Mouse (Mus musculus): Measurements from ENCODE around the gene Slc5a12. TPM values are rescaled to one million over a fixed set of nuclear protein-coding genes. Genes with fewer than 3 reads are reported as not detected.

Slc5a12 gene
- not detected in 2 replicates for polyA plus RNA-seq (2014; fragmentation: Nextera tagmentation; extraction: Ambion mirVana)

- Histone ChIP-seq H3K27me3 (ENCODE audit: control insufficient read depth, insufficient read depth, low read length) (no peaks in the 10 kb centered on the region), H3K4me3 (ENCODE audit: low read depth, low read length) (no peak within 1 kb of the TSS), H3K36me3 (ENCODE audit: control insufficient read depth, insufficient read depth, low read length) (no peaks in the 10 kb centered on the region), H3K4me1 (ENCODE audit: control insufficient read depth, insufficient read depth, low read length) (no peaks in the 10 kb centered on the region), H3K27ac (ENCODE audit: low read depth, low read length) (no peak within 1 kb of the TSS), H3K9ac (replicated peaks; ENCODE audit: low read depth, low read length) (no peak within 1 kb of the TSS), H3K9me3 (ENCODE audit: control insufficient read depth, low read length) (no peaks in the 10 kb centered on the region), H3K4me2 (ENCODE audit: low read depth, low read length) (no peak within 1 kb of the TSS)
- ATAC-seq (ENCODE audit: low read depth): no peak
- 66% methylated on average over 2 of the region's 2 CpGs for WGBS
Observed at GRCm38 (mm10) chr2:110596932-110597331, at the start of gene Slc5a12. Gene Slc5a12, plus strand, starts transcription at chr2:110597298.

- H3K9me3 ChIP-seq (ENCODE audit: control insufficient read depth, low read length): no peaks in the 10 kb centered on the region
- H3K36me3 ChIP-seq (ENCODE audit: control insufficient read depth, insufficient read depth, low read length): no peaks in the 10 kb centered on the region
- H3K4me3 ChIP-seq (ENCODE audit: low read depth, low read length): no peak overlapping the region
- ATAC-seq (ENCODE audit: low read depth): no peak
- H3K4me2 ChIP-seq (ENCODE audit: low read depth, low read length): no peak overlapping the region
- H3K4me1 ChIP-seq (ENCODE audit: control insufficient read depth, insufficient read depth, low read length): no peaks in the 10 kb centered on the region
- no peak overlapping the region for H3K27ac ChIP-seq (ENCODE audit: low read depth, low read length)
- H3K9ac ChIP-seq (replicated peaks; ENCODE audit: low read depth, low read length): no peak overlapping the region
- 84% methylated on average over 1 of the region's 1 CpGs for WGBS
- no peaks in the 10 kb centered on the region for H3K27me3 ChIP-seq (ENCODE audit: control insufficient read depth, insufficient read depth, low read length)
Observed at GRCm38 (mm10) chr2:110556098-110556497, 41.0 kb upstream of the Slc5a12 start.

- ATAC-seq (ENCODE audit: low read depth): no peak
- Histone ChIP-seq H3K27me3 (ENCODE audit: control insufficient read depth, insufficient read depth, low read length) (no peaks in the 10 kb centered on the region), H3K9me3 (ENCODE audit: control insufficient read depth, low read length) (no peaks in the 10 kb centered on the region)
Observed at GRCm38 (mm10) chr2:110562621-110563020, 34.5 kb upstream of the Slc5a12 start.

GRCm38 (mm10) chr2:110564673-110565627, 32.1 kb upstream of the Slc5a12 start:
- H3K4me3 ChIP-seq (ENCODE audit: low read depth, low read length): no peak overlapping the region
- H3K4me2 ChIP-seq (ENCODE audit: low read depth, low read length): no peak overlapping the region
- H3K27ac ChIP-seq (ENCODE audit: low read depth, low read length): no peak overlapping the region
- H3K9ac ChIP-seq (replicated peaks; ENCODE audit: low read depth, low read length): no peak overlapping the region
- H3K4me1 ChIP-seq (ENCODE audit: control insufficient read depth, insufficient read depth, low read length): no peaks in the 10 kb centered on the region
- no peaks in the 10 kb centered on the region for H3K27me3 ChIP-seq (ENCODE audit: control insufficient read depth, insufficient read depth, low read length)
- H3K9me3 ChIP-seq (ENCODE audit: control insufficient read depth, low read length): no peaks in the 10 kb centered on the region
- 40% methylated on average over 5 of the region's 5 CpGs for WGBS
- no peaks in the 10 kb centered on the region for H3K36me3 ChIP-seq (ENCODE audit: control insufficient read depth, insufficient read depth, low read length)
- peak; percentile 93 for ATAC-seq (ENCODE audit: low read depth)

More at GRCm38 (mm10) chr2:110562621-110563020, 34.5 kb upstream of the Slc5a12 start:
- Histone ChIP-seq H3K36me3 (ENCODE audit: control insufficient read depth, insufficient read depth, low read length) (no peaks in the 10 kb centered on the region), H3K4me3 (ENCODE audit: low read depth, low read length) (no peak overlapping the region), H3K27ac (ENCODE audit: low read depth, low read length) (no peak overlapping the region), H3K4me2 (ENCODE audit: low read depth, low read length) (no peak overlapping the region), H3K4me1 (ENCODE audit: control insufficient read depth, insufficient read depth, low read length) (no peaks in the 10 kb centered on the region), H3K9ac (replicated peaks; ENCODE audit: low read depth, low read length) (no peak overlapping the region)
- WGBS: 68% methylated on average over 2 of the region's 2 CpGs

- Histone ChIP-seq H3K9me3 (ENCODE audit: control insufficient read depth, low read length) (no peaks in the 10 kb centered on the region), H3K27ac (ENCODE audit: low read depth, low read length) (no peak overlapping the region), H3K4me3 (ENCODE audit: low read depth, low read length) (no peak overlapping the region), H3K4me2 (ENCODE audit: low read depth, low read length) (no peak overlapping the region), H3K27me3 (ENCODE audit: control insufficient read depth, insufficient read depth, low read length) (no peaks in the 10 kb centered on the region), H3K4me1 (ENCODE audit: control insufficient read depth, insufficient read depth, low read length) (no peaks in the 10 kb centered on the region), H3K36me3 (ENCODE audit: control insufficient read depth, insufficient read depth, low read length) (no peaks in the 10 kb centered on the region), H3K9ac (replicated peaks; ENCODE audit: low read depth, low read length) (no peak overlapping the region)
- no peak for ATAC-seq (ENCODE audit: low read depth)
- 93% methylated on average over 6 of the region's 6 CpGs for WGBS
Observed at GRCm38 (mm10) chr2:110586692-110587091, 10.4 kb upstream of the Slc5a12 start.

GRCm38 (mm10) chr2:110590007-110590406, 7.1 kb upstream of the Slc5a12 start:
- Histone ChIP-seq H3K9ac (replicated peaks; ENCODE audit: low read depth, low read length) (no peak overlapping the region), H3K4me3 (ENCODE audit: low read depth, low read length) (no peak overlapping the region), H3K9me3 (ENCODE audit: control insufficient read depth, low read length) (no peaks in the 10 kb centered on the region), H3K4me2 (ENCODE audit: low read depth, low read length) (no peak overlapping the region), H3K27me3 (ENCODE audit: control insufficient read depth, insufficient read depth, low read length) (no peaks in the 10 kb centered on the region), H3K27ac (ENCODE audit: low read depth, low read length) (no peak overlapping the region), H3K4me1 (ENCODE audit: control insufficient read depth, insufficient read depth, low read length) (no peaks in the 10 kb centered on the region), H3K36me3 (ENCODE audit: control insufficient read depth, insufficient read depth, low read length) (no peaks in the 10 kb centered on the region)
- 92% methylated on average over 1 of the region's 1 CpGs for WGBS
- ATAC-seq (ENCODE audit: low read depth): no peak

- H3K36me3 ChIP-seq (ENCODE audit: control insufficient read depth, insufficient read depth, low read length): no peaks in the 10 kb centered on the region
- no peak for ATAC-seq (ENCODE audit: low read depth)
- 80% methylated on average over 3 of the region's 3 CpGs for WGBS
Observed at GRCm38 (mm10) chr2:110592276-110592675, 4.8 kb upstream of the Slc5a12 start.

GRCm38 (mm10) chr2:110644358-110644757, 47.3 kb downstream of the Slc5a12 start:
- H3K9me3 ChIP-seq (ENCODE audit: control insufficient read depth, low read length): no peaks in the 10 kb centered on the region
- no peaks in the 10 kb centered on the region for H3K4me1 ChIP-seq (ENCODE audit: control insufficient read depth, insufficient read depth, low read length)
- ATAC-seq (ENCODE audit: low read depth): no peak
- no peak overlapping the region for H3K9ac ChIP-seq (replicated peaks; ENCODE audit: low read depth, low read length)
- no peaks in the 10 kb centered on the region for H3K36me3 ChIP-seq (ENCODE audit: control insufficient read depth, insufficient read depth, low read length)
- H3K4me3 ChIP-seq (ENCODE audit: low read depth, low read length): no peak overlapping the region
- no peak overlapping the region for H3K4me2 ChIP-seq (ENCODE audit: low read depth, low read length)
- no peaks in the 10 kb centered on the region for H3K27me3 ChIP-seq (ENCODE audit: control insufficient read depth, insufficient read depth, low read length)
- 78% methylated on average over 1 of the region's 1 CpGs for WGBS
- no peak overlapping the region for H3K27ac ChIP-seq (ENCODE audit: low read depth, low read length)

More at GRCm38 (mm10) chr2:110592276-110592675, 4.8 kb upstream of the Slc5a12 start:
- Histone ChIP-seq H3K9ac (replicated peaks; ENCODE audit: low read depth, low read length) (no peak overlapping the region), H3K9me3 (ENCODE audit: control insufficient read depth, low read length) (no peaks in the 10 kb centered on the region), H3K27ac (ENCODE audit: low read depth, low read length) (no peak overlapping the region), H3K4me3 (ENCODE audit: low read depth, low read length) (no peak overlapping the region), H3K27me3 (ENCODE audit: control insufficient read depth, insufficient read depth, low read length) (no peaks in the 10 kb centered on the region), H3K4me1 (ENCODE audit: control insufficient read depth, insufficient read depth, low read length) (no peaks in the 10 kb centered on the region), H3K4me2 (ENCODE audit: low read depth, low read length) (no peak overlapping the region)

- ATAC-seq (ENCODE audit: low read depth): no peak
- no peak overlapping the region for H3K27ac ChIP-seq (ENCODE audit: low read depth, low read length)
- no peak overlapping the region for H3K9ac ChIP-seq (replicated peaks; ENCODE audit: low read depth, low read length)
- no peaks in the 10 kb centered on the region for H3K36me3 ChIP-seq (ENCODE audit: control insufficient read depth, insufficient read depth, low read length)
- H3K4me1 ChIP-seq (ENCODE audit: control insufficient read depth, insufficient read depth, low read length): no peaks in the 10 kb centered on the region
- no peaks in the 10 kb centered on the region for H3K9me3 ChIP-seq (ENCODE audit: control insufficient read depth, low read length)
- no peak overlapping the region for H3K4me3 ChIP-seq (ENCODE audit: low read depth, low read length)
- no peak overlapping the region for H3K4me2 ChIP-seq (ENCODE audit: low read depth, low read length)
- no peaks in the 10 kb centered on the region for H3K27me3 ChIP-seq (ENCODE audit: control insufficient read depth, insufficient read depth, low read length)
Observed at GRCm38 (mm10) chr2:110644846-110645245, 47.7 kb downstream of the Slc5a12 start.

Data from neural tube, embryonic 14.5 days (tissue).